Mouse (Mus musculus): Measurements from ENCODE around the gene Bmp8b.

DNA sequence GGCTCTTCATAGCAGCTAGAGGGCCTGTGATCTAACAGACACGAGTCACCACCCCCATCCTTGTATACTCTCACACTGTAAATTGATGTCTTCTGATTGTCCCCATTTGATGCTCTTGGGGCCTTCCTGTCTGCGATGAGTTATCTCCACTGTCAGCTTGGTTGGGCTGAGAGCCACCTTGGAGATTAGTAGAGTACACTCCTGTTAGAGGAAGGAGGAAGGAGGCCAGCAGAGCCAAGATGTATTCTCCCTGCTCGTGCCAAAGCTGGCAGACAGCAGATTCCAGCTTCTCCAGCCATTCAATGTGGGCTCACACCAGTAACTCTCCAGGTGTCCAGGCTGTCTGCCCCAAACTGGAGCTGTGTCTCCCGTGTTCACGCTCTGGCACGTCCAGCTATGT, 55.6 kb downstream of the Bmp8b start:
- no peak for TF ChIP-seq POLR2A (IDR thresholded peaks at IDR 0.05; ENCODE audit: borderline replicate concordance, extremely low read depth, low read depth, low read length)
- TF ChIP-seq CTCF (IDR thresholded peaks at IDR 0.05; ENCODE audit: insufficient read depth, low read length): no peak
